Mouse (Mus musculus): ENCODE measurements around the gene Capn2.

DNA sequence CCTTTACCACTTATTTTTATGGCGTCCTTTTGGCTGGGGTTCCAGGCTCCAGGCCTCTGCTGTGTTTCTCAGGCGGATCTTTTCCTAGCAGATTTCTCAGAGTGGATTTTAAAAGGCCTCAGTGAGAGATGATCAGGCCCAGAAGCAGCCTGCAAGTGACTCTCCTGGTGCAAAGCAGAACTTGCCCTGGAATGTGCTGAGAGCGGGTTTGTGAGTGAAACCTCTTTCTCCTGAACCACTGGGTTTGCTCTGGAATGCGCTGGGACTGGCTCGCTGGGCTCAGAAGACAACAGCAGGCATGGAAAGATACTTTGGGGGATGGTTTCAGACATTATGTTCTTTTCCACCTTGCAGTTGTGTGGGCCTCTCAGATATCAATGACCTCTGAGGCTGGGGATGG lies 24.7 kb upstream of the Capn2 start:
- TF ChIP-seq CTCF (IDR thresholded peaks at IDR 0.05; ENCODE audit: control insufficient read depth, insufficient read depth, insufficient replicate concordance, low read depth, low read length), result no peak
- no peak for TF ChIP-seq POLR2A (IDR thresholded peaks at IDR 0.05; ENCODE audit: control insufficient read depth, low read depth, low read length)
